Comparison of ENCODE assay signal across 18 mouse cellular contexts in the genomic region with DNA sequence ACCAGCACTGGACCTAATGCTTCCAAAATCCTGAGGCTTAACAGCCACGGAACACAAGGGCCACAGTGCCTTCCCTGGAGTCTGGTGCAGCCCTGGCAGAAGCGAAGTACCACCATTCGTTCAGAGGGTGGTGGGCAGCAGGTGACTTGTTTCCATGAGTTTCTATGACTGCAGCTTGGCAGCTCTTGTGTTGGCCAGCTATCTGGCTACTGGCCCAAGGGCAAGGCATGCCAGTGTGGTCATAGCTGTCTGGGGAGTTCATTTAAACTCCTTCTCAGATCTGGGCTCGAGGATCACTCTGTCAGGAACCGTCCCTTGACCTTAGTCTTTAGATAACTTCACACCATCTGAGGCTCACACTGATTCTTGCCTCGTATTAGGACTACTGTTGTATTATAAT.
DNase-seq lines count a peak whose midpoint lies in the region; ATAC-seq and TF ChIP-seq lines count a peak whose summit lies in the region.
"Had no signal": no experiment of that assay in that cellular context is flagged by ENCODE, and none has a peak within 500 bp of the region (broad histone marks: within the 10 kb centered on the region; RNA-seq: fewer than 3 reads in every experiment).

No protein-coding gene starts in this region.

- no peak for DNase-seq in forebrain, postnatal 0 days
- DNase-seq in kidney, adult 9 months = peak; percentile 40
- DNase-seq in kidney, postnatal 4 days = no peak
- peak; percentile 69 for DNase-seq in adrenal gland, postnatal 10 days
- peak; percentile 48 for DNase-seq in adrenal gland, postnatal 25 days
- no peak for DNase-seq in T-cell, adult 2 months (ENCODE audit: low spot score)
- DNase-seq: lung, adult 2 months; lung, postnatal 4 days; midbrain, embryonic 14.5 days; spleen, adult 18-20 months; thymus, postnatal 14 days had no signal

- ATAC-seq in forebrain, postnatal 0 days = 0 out of 2 replicates have a peak, but pooled peaks have one; percentile 25
- ATAC-seq in forebrain, embryonic 13.5 days = no peak

- no peaks in the 10 kb centered on the region for H3K27me3 ChIP-seq in forebrain, postnatal 0 days (ENCODE audit: insufficient read depth, low read length)
- H3K27me3 ChIP-seq in forebrain, embryonic 13.5 days = no peaks in the 10 kb centered on the region
- H3K27me3 ChIP-seq: embryonic facial prominence, embryonic 15.5 days; forebrain, embryonic 12.5 days; neural tube, embryonic 12.5 days had no signal

- no peak overlapping the region for H3K4me3 ChIP-seq in forebrain, postnatal 0 days (ENCODE audit: low read depth, low read length)
- H3K4me3 ChIP-seq in forebrain, embryonic 13.5 days = no peak overlapping the region
- H3K4me3 ChIP-seq: embryonic facial prominence, embryonic 15.5 days; forebrain, embryonic 12.5 days; heart, adult 2 months; neural tube, embryonic 12.5 days had no signal

- no peaks in the 10 kb centered on the region for H3K4me1 ChIP-seq in forebrain, postnatal 0 days (ENCODE audit: insufficient read depth)
- H3K4me1 ChIP-seq in forebrain, embryonic 13.5 days = peaks cover 13% of the 10 kb centered on the region
- H3K4me1 ChIP-seq: embryonic facial prominence, embryonic 15.5 days; neural tube, embryonic 12.5 days had no signal

- no peaks in the 10 kb centered on the region for H3K9me3 ChIP-seq in forebrain, postnatal 0 days (ENCODE audit: low read length)
- no peaks in the 10 kb centered on the region for H3K9me3 ChIP-seq in forebrain, embryonic 13.5 days (replicated peaks)
- H3K9me3 ChIP-seq: embryonic facial prominence, embryonic 15.5 days; forebrain, embryonic 12.5 days; G1E; neural tube, embryonic 12.5 days had no signal

- no peak overlapping the region for H3K9ac ChIP-seq in forebrain, postnatal 0 days
- H3K9ac ChIP-seq in forebrain, embryonic 13.5 days = no peak overlapping the region
- H3K9ac ChIP-seq: embryonic facial prominence, embryonic 15.5 days; forebrain, embryonic 12.5 days; neural tube, embryonic 12.5 days had no signal

- peaks cover 21% of the 10 kb centered on the region for H3K36me3 ChIP-seq in forebrain, postnatal 0 days (ENCODE audit: insufficient read depth)
- peaks cover 19% of the 10 kb centered on the region for H3K36me3 ChIP-seq in forebrain, embryonic 13.5 days (ENCODE audit: poor library complexity, severe bottlenecking)
- H3K36me3 ChIP-seq: embryonic facial prominence, embryonic 15.5 days had no signal

- no peak for TF ChIP-seq CTCF in forebrain, postnatal 0 days (IDR thresholded peaks at IDR 0.05; ENCODE audit: low read depth)

- 80% methylated on average over 6 of the region's 6 CpGs for WGBS in forebrain, postnatal 0 days
- 92% methylated on average over 6 of the region's 6 CpGs for WGBS in forebrain, embryonic 13.5 days

- no peak overlapping the region for H3K4me2 ChIP-seq in forebrain, postnatal 0 days (ENCODE audit: low read depth)
- H3K4me2 ChIP-seq in forebrain, embryonic 13.5 days = no peak overlapping the region
- H3K4me2 ChIP-seq: embryonic facial prominence, embryonic 15.5 days; forebrain, embryonic 12.5 days; neural tube, embryonic 12.5 days had no signal

- no peak overlapping the region for H3K27ac ChIP-seq in forebrain, postnatal 0 days (ENCODE audit: low read depth, low read length)
- no peak overlapping the region for H3K27ac ChIP-seq in forebrain, embryonic 13.5 days
- H3K27ac ChIP-seq: embryonic facial prominence, embryonic 15.5 days; forebrain, embryonic 12.5 days; heart, adult 2 months; kidney, postnatal 0 days; neural tube, embryonic 12.5 days had no signal

Comparison
In these comparisons a context has a peak if more than half of its experiments do, and no peak if none do; other contexts are left out.
1. DNase-seq: peak in kidney, adult 9 months (single experiment), adrenal gland, postnatal 10 days (single experiment) and adrenal gland, postnatal 25 days (single experiment); none in forebrain, postnatal 0 days (single experiment), kidney, postnatal 4 days (0 of 2) and T-cell, adult 2 months (single experiment).